In genomic region chr7:134031256-134031655, GRCm38 (mm10) we compare ENCODE assay signal across 28 mouse cellular contexts.
DNase-seq lines count a peak whose midpoint lies in the region; ATAC-seq and TF ChIP-seq lines count a peak whose summit lies in the region.
"Had no signal": no experiment of that assay in that cellular context is flagged by ENCODE, and none has a peak within 500 bp of the region (broad histone marks: within the 10 kb centered on the region; RNA-seq: fewer than 3 reads in every experiment).

No protein-coding gene starts in this region.

- H3K4me3 ChIP-seq in heart, embryonic 10.5 days: no peak overlapping the region
- H3K4me3 ChIP-seq in heart, embryonic 11.5 days (ENCODE audit: low read depth, low read length): no peak overlapping the region
- H3K4me3 ChIP-seq in lung, embryonic 15.5 days: no peak overlapping the region
- no peak overlapping the region for H3K4me3 ChIP-seq in embryonic facial prominence, embryonic 15.5 days (replicated peaks)
- H3K4me3 ChIP-seq in liver, postnatal 0 days (ENCODE audit: low read depth, low read length): no peak overlapping the region
- H3K4me3 ChIP-seq: hindbrain, embryonic 12.5 days; layer of hippocampus, adult 2 months; left cerebral cortex, adult 2 months; midbrain, embryonic 10.5 days; midbrain, embryonic 15.5 days had no signal

- TF ChIP-seq EP300 in liver, postnatal 0 days (IDR thresholded peaks at IDR 0.05; ENCODE audit: low read depth): no peak

- H3K36me3 ChIP-seq in heart, embryonic 10.5 days: no peaks in the 10 kb centered on the region
- H3K36me3 ChIP-seq in heart, embryonic 11.5 days (ENCODE audit: control insufficient read depth, insufficient read depth, low read length): no peaks in the 10 kb centered on the region
- no peaks in the 10 kb centered on the region for H3K36me3 ChIP-seq in lung, embryonic 15.5 days
- no peaks in the 10 kb centered on the region for H3K36me3 ChIP-seq in embryonic facial prominence, embryonic 15.5 days
- no peaks in the 10 kb centered on the region for H3K36me3 ChIP-seq in liver, postnatal 0 days (replicated peaks; ENCODE audit: insufficient read depth, low read length)
- H3K36me3 ChIP-seq: G1E; hindbrain, embryonic 12.5 days; midbrain, embryonic 10.5 days; midbrain, embryonic 15.5 days had no signal

- DNase-seq in heart, embryonic 10.5 days (ENCODE audit: low spot score): no peak
- no peak for DNase-seq in lung, adult 18-20 months
- no peak for DNase-seq in liver, postnatal 0 days
- no peak for DNase-seq in adipocyte (ENCODE audit: low spot score)
- DNase-seq: adrenal gland, postnatal 25 days; cerebellum, adult 18-20 months; cerebellum, postnatal 10 days; gastrocnemius, postnatal 14 days; heart, postnatal 36 days; kidney, adult 9 months; kidney, postnatal 36 days; lung, postnatal 14 days; right cerebral cortex, postnatal 25 days; thymus, adult 18-20 months; thymus, postnatal 36 days had no signal

- peaks cover 22% of the 10 kb centered on the region for H3K4me1 ChIP-seq in heart, embryonic 10.5 days
- H3K4me1 ChIP-seq in heart, embryonic 11.5 days (ENCODE audit: control insufficient read depth, insufficient read depth, low read length): peaks cover 8% of the 10 kb centered on the region
- peaks cover 52% of the 10 kb centered on the region for H3K4me1 ChIP-seq in lung, embryonic 15.5 days
- H3K4me1 ChIP-seq in embryonic facial prominence, embryonic 15.5 days: peaks cover 63% of the 10 kb centered on the region
- peaks cover 13% of the 10 kb centered on the region for H3K4me1 ChIP-seq in liver, postnatal 0 days (ENCODE audit: insufficient read depth)

- no peak for TF ChIP-seq CTCF in liver, postnatal 0 days (IDR thresholded peaks at IDR 0.05; ENCODE audit: low read depth)

- H3K4me2 ChIP-seq in heart, embryonic 11.5 days: no peak overlapping the region
- H3K4me2 ChIP-seq in lung, embryonic 15.5 days: no peak overlapping the region
- H3K4me2 ChIP-seq in embryonic facial prominence, embryonic 15.5 days (replicated peaks): no peak overlapping the region
- no peak overlapping the region for H3K4me2 ChIP-seq in liver, postnatal 0 days (ENCODE audit: low read depth, low read length)
- H3K4me2 ChIP-seq: hindbrain, embryonic 12.5 days; liver, embryonic 11.5 days; midbrain, embryonic 15.5 days had no signal

- no peaks in the 10 kb centered on the region for H3K27me3 ChIP-seq in heart, embryonic 10.5 days (ENCODE audit: insufficient read depth, poor library complexity, severe bottlenecking)
- no peaks in the 10 kb centered on the region for H3K27me3 ChIP-seq in heart, embryonic 11.5 days (ENCODE audit: control insufficient read depth, insufficient read depth, low read length)
- H3K27me3 ChIP-seq in lung, embryonic 15.5 days: no peaks in the 10 kb centered on the region
- H3K27me3 ChIP-seq in embryonic facial prominence, embryonic 15.5 days: no peaks in the 10 kb centered on the region
- no peaks in the 10 kb centered on the region for H3K27me3 ChIP-seq in liver, postnatal 0 days (ENCODE audit: insufficient read depth, low read length)
- H3K27me3 ChIP-seq: hindbrain, embryonic 12.5 days; midbrain, embryonic 15.5 days; Patski had no signal

- ATAC-seq in heart, embryonic 11.5 days (replicated peaks; ENCODE audit: insufficient number of reproducible peaks, low FRiP score, low TSS enrichment): no peak
- no peak for ATAC-seq in lung, embryonic 15.5 days (ENCODE audit: borderline replicate concordance, extremely low read depth, low FRiP score, low TSS enrichment)
- peak; percentile 45; the same call in 1 of the 2 replicates for ATAC-seq in embryonic facial prominence, embryonic 15.5 days (ENCODE audit: insufficient number of reproducible peaks, low FRiP score, low TSS enrichment, low read depth)
- ATAC-seq in liver, postnatal 0 days: no peak
- ATAC-seq: forebrain, embryonic 14.5 days; intestine, embryonic 16.5 days; midbrain, embryonic 15.5 days; Patski had no signal

- no peak overlapping the region for H3K9ac ChIP-seq in heart, embryonic 11.5 days (ENCODE audit: low read depth, low read length)
- no peak overlapping the region for H3K9ac ChIP-seq in lung, embryonic 15.5 days
- no peak overlapping the region for H3K9ac ChIP-seq in embryonic facial prominence, embryonic 15.5 days
- no peak overlapping the region for H3K9ac ChIP-seq in liver, postnatal 0 days (replicated peaks)
- H3K9ac ChIP-seq: hindbrain, embryonic 12.5 days; midbrain, embryonic 15.5 days had no signal

- H3K9me3 ChIP-seq in heart, embryonic 10.5 days: no peaks in the 10 kb centered on the region
- H3K9me3 ChIP-seq in heart, embryonic 11.5 days (replicated peaks; ENCODE audit: control insufficient read depth, low read length): no peaks in the 10 kb centered on the region
- H3K9me3 ChIP-seq in lung, embryonic 15.5 days: no peaks in the 10 kb centered on the region
- H3K9me3 ChIP-seq in embryonic facial prominence, embryonic 15.5 days (replicated peaks): no peaks in the 10 kb centered on the region
- H3K9me3 ChIP-seq in liver, postnatal 0 days (ENCODE audit: low read length): no peaks in the 10 kb centered on the region
- H3K9me3 ChIP-seq: hindbrain, embryonic 12.5 days; midbrain, embryonic 10.5 days; midbrain, embryonic 15.5 days had no signal

- 78% methylated on average over 2 of the region's 2 CpGs for WGBS in heart, embryonic 10.5 days
- 78% methylated on average over 2 of the region's 2 CpGs for WGBS in heart, embryonic 11.5 days (ENCODE audit: insufficient replicate concordance)
- 52% methylated on average over 2 of the region's 2 CpGs for whole genome bisulfite sequencing in lung, embryonic 15.5 days
- 48% methylated on average over 2 of the region's 2 CpGs for WGBS in embryonic facial prominence, embryonic 15.5 days
- 63% methylated on average over 2 of the region's 2 CpGs for WGBS in liver, postnatal 0 days (ENCODE audit: insufficient replicate concordance)

- H3K27ac ChIP-seq in heart, embryonic 10.5 days: 0 out of 2 replicates have a peak overlapping the region, but pooled peaks have one; percentile 16
- H3K27ac ChIP-seq in heart, embryonic 11.5 days (ENCODE audit: low read depth, low read length): no peak overlapping the region
- peak overlapping the region; percentile 2; the same call in 1 of the 2 replicates for H3K27ac ChIP-seq in lung, embryonic 15.5 days
- H3K27ac ChIP-seq in embryonic facial prominence, embryonic 15.5 days (replicated peaks): peak overlapping the region; percentile 88
- no peak overlapping the region for H3K27ac ChIP-seq in liver, postnatal 0 days (ENCODE audit: low read depth)
- H3K27ac ChIP-seq: hindbrain, embryonic 12.5 days; layer of hippocampus, adult 2 months; left cerebral cortex, adult 2 months; midbrain, embryonic 15.5 days had no signal

Comparison
In these comparisons a context has a peak if more than half of its experiments do, and no peak if none do; other contexts are left out.
1. H3K27ac ChIP-seq: peak in heart, embryonic 10.5 days (single experiment), lung, embryonic 15.5 days (single experiment) and embryonic facial prominence, embryonic 15.5 days (single experiment); none in heart, embryonic 11.5 days (single experiment) and liver, postnatal 0 days (single experiment).